In the genomic region with DNA sequence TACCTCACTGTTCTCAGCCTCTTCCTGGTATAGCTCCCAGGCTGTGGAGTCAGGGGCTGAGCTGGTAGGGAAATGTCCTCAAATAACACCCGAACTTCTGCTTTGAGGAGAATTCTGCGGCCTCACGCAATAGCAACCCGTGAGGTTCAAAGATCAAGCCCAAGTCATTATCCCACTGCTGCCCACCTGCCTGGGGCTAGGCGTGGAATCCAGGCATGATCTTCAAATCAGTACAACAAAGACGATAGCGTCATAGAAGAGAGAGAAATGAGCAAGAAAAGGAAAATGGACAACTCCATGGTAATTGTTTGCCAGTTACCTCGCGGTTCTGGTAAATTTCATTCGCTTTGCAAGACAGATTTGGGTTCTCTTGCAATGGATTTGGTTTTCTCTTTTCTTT, we compare ENCODE assay signal across 8 mouse cellular contexts.
DNase-seq lines count a peak whose midpoint lies in the region; ATAC-seq lines count a peak whose summit lies in the region.

No protein-coding gene starts in this region.

- no peak overlapping the region for H3K27ac ChIP-seq in kidney, embryonic 16.5 days (ENCODE audit: low read length)
- no peak overlapping the region for H3K27ac ChIP-seq in forebrain, embryonic 13.5 days
- no peak overlapping the region for H3K27ac ChIP-seq in limb, embryonic 12.5 days
- no peak overlapping the region for H3K27ac ChIP-seq in neural tube, embryonic 12.5 days

- ATAC-seq in kidney, embryonic 16.5 days (ENCODE audit: low FRiP score, low TSS enrichment): no peak
- peak; percentile 21; the same call in 1 of the 2 replicates for ATAC-seq in forebrain, embryonic 13.5 days
- no peak for ATAC-seq in limb, embryonic 12.5 days (ENCODE audit: insufficient number of reproducible peaks, insufficient read depth, low FRiP score, low TSS enrichment, low read depth)
- no peak; the same call in 1 of the 2 replicates for ATAC-seq in neural tube, embryonic 12.5 days (ENCODE audit: low FRiP score, low read depth)

- H3K9me3 ChIP-seq in kidney, embryonic 16.5 days (ENCODE audit: low read length): no peaks in the 10 kb centered on the region
- H3K9me3 ChIP-seq in forebrain, embryonic 13.5 days (replicated peaks): no peaks in the 10 kb centered on the region
- H3K9me3 ChIP-seq in limb, embryonic 12.5 days: no peaks in the 10 kb centered on the region
- no peaks in the 10 kb centered on the region for H3K9me3 ChIP-seq in neural tube, embryonic 12.5 days

- H3K4me1 ChIP-seq in kidney, embryonic 16.5 days (ENCODE audit: insufficient read depth, low read length): peaks cover 22% of the 10 kb centered on the region
- peaks cover 21% of the 10 kb centered on the region for H3K4me1 ChIP-seq in forebrain, embryonic 13.5 days
- H3K4me1 ChIP-seq in limb, embryonic 12.5 days (replicated peaks): peaks cover 16% of the 10 kb centered on the region
- H3K4me1 ChIP-seq in neural tube, embryonic 12.5 days: no peaks in the 10 kb centered on the region

- H3K36me3 ChIP-seq in kidney, embryonic 16.5 days (ENCODE audit: insufficient read depth, low read length): no peaks in the 10 kb centered on the region
- H3K36me3 ChIP-seq in forebrain, embryonic 13.5 days (ENCODE audit: poor library complexity, severe bottlenecking): no peaks in the 10 kb centered on the region
- H3K36me3 ChIP-seq in limb, embryonic 12.5 days: no peaks in the 10 kb centered on the region
- H3K36me3 ChIP-seq in neural tube, embryonic 12.5 days: no peaks in the 10 kb centered on the region

- no peak for DNase-seq in kidney, adult 8-10 months
- DNase-seq in left cerebral cortex, postnatal 4 days: no peak
- no peak for DNase-seq in adrenal gland, adult (ENCODE audit: inconsistent age in 2 of 2, low spot score in 1 of 2)
- no peak for DNase-seq in gastrocnemius, adult 8-10 months (ENCODE audit: low spot score in 2 of 2)

- 53% methylated on average over 10 of the region's 10 CpGs for WGBS in kidney, embryonic 16.5 days
- 62% methylated on average over 10 of the region's 10 CpGs for WGBS in forebrain, embryonic 13.5 days
- WGBS in limb, embryonic 12.5 days: 62% methylated on average over 10 of the region's 10 CpGs
- 61% methylated on average over 10 of the region's 10 CpGs for WGBS in neural tube, embryonic 12.5 days

- H3K4me3 ChIP-seq in kidney, embryonic 16.5 days (ENCODE audit: low read length): peak overlapping the region; percentile 47; the same call in 1 of the 2 replicates
- H3K4me3 ChIP-seq in forebrain, embryonic 13.5 days: peak overlapping the region; percentile 42; the same call in 1 of the 2 replicates
- H3K4me3 ChIP-seq in limb, embryonic 12.5 days (replicated peaks): peak overlapping the region; percentile 42
- H3K4me3 ChIP-seq in neural tube, embryonic 12.5 days: 0 out of 2 replicates have a peak overlapping the region, but pooled peaks have one; percentile 35

- H3K9ac ChIP-seq in kidney, embryonic 16.5 days (replicated peaks; ENCODE audit: low read length): 0 out of 2 replicates have a peak overlapping the region, but pooled peaks have one; percentile 17
- H3K9ac ChIP-seq in forebrain, embryonic 13.5 days: no peak overlapping the region
- no peak overlapping the region for H3K9ac ChIP-seq in limb, embryonic 12.5 days (replicated peaks)
- H3K9ac ChIP-seq in neural tube, embryonic 12.5 days: no peak overlapping the region

- no peaks in the 10 kb centered on the region for H3K27me3 ChIP-seq in kidney, embryonic 16.5 days (ENCODE audit: insufficient read depth, low read length)
- peaks cover 9% of the 10 kb centered on the region; the same call in 1 of the 2 replicates for H3K27me3 ChIP-seq in forebrain, embryonic 13.5 days
- no peaks in the 10 kb centered on the region for H3K27me3 ChIP-seq in limb, embryonic 12.5 days
- H3K27me3 ChIP-seq in neural tube, embryonic 12.5 days (replicated peaks): peaks cover 5% of the 10 kb centered on the region; the same call in 1 of the 2 replicates

- intact Hi-C loops in left cerebral cortex, postnatal 4 days (cut with DNase I): loop anchor here (5.0 kb wide), 1 partner anchor 110 kb away; a partner anchor contains a TSS

- peak overlapping the region; percentile 72 for H3K4me2 ChIP-seq in kidney, embryonic 16.5 days (replicated peaks; ENCODE audit: low read depth, low read length)
- peak overlapping the region; percentile 74 for H3K4me2 ChIP-seq in forebrain, embryonic 13.5 days
- peak overlapping the region; percentile 69 for H3K4me2 ChIP-seq in limb, embryonic 12.5 days
- peak overlapping the region; percentile 75 for H3K4me2 ChIP-seq in neural tube, embryonic 12.5 days (replicated peaks)
